Mouse (Mus musculus) neural tube, embryonic 14.5 days (tissue): ENCODE data around the gene Nhsl1. TPM values are rescaled to one million over a fixed set of nuclear protein-coding genes. Genes with fewer than 3 reads are reported as not detected.

Source experiments
- ATAC-seq: fragments of 200-750 bp; cut with Nextera tagmentation; 2 replicates; pipeline ENCODE4 v1.8.0; 2017; ENCODE audit warnings: low read depth, mild to moderate bottlenecking, moderate TSS enrichment, moderate library complexity
- H3K27ac ChIP-seq: fragments of 300-500 bp; sonication (generic); 2 replicates; pipeline ENCODE4 v1.5.1; 2014; ENCODE audit warnings: low read depth, mild to moderate bottlenecking, control low read depth, low read length, moderate library complexity, mixed read lengths
- H3K27me3 ChIP-seq: fragments of 300-500 bp; sonication (generic); 2 replicates; pipeline ENCODE4 v1.6.1; 2014; ENCODE audit warnings: low read length; ENCODE audit not compliant: control insufficient read depth, insufficient read depth
- H3K36me3 ChIP-seq: fragments of 300-500 bp; sonication (generic); 2 replicates; pipeline ENCODE4 v1.6.1; 2014; ENCODE audit warnings: low read length, mixed read lengths; ENCODE audit not compliant: control insufficient read depth, insufficient read depth
- H3K4me1 ChIP-seq: fragments of 300-500 bp; sonication (generic); 2 replicates; pipeline ENCODE4 v1.6.1; 2014; ENCODE audit warnings: low read length; ENCODE audit not compliant: control insufficient read depth, insufficient read depth
- H3K4me2 ChIP-seq: fragments of 300-500 bp; sonication (generic); 2 replicates; pipeline ENCODE4 v1.6.1; 2014; ENCODE audit warnings: mild to moderate bottlenecking, low read depth, low read length, control low read depth
- H3K4me3 ChIP-seq: fragments of 300-500 bp; sonication (generic); 2 replicates; pipeline ENCODE4 v1.5.1; 2014; ENCODE audit warnings: low read depth, low read length, control low read depth, mixed read lengths
- H3K9ac ChIP-seq: fragments of 300-500 bp; sonication (generic); replicated peaks from 2 replicates; pipeline ENCODE4 v1.6.1; 2014; ENCODE audit warnings: low read depth, mild to moderate bottlenecking, control low read depth, low read length, mixed read lengths
- H3K9me3 ChIP-seq: fragments of 300-500 bp; sonication (generic); 2 replicates; pipeline ENCODE4 v1.6.1; 2016; ENCODE audit warnings: low read length; ENCODE audit not compliant: control insufficient read depth
- WGBS: fragments of 180-500 bp; shearing (Covaris S2); extraction: QIAGEN DNeasy Blood & Tissue Kit; methylation state at CpG from one replicate; pipeline ENCODE4 v1.1.7; 2014; 5-methylcytosine and 5-hydroxymethylcytosine counted together
- polyA plus RNA-seq: library from polyadenylated mRNA; unstranded; fragments of >200 nt; fragmentation: Nextera tagmentation; extraction: Ambion mirVana; gene quantifications from 2 replicates; pipeline ENCODE4 v1.2.1, GENCODE M21; 2014

Nhsl1 gene
- polyA plus RNA-seq, 1 experiment from 2014 or later, result 21.0 TPM

DNA sequence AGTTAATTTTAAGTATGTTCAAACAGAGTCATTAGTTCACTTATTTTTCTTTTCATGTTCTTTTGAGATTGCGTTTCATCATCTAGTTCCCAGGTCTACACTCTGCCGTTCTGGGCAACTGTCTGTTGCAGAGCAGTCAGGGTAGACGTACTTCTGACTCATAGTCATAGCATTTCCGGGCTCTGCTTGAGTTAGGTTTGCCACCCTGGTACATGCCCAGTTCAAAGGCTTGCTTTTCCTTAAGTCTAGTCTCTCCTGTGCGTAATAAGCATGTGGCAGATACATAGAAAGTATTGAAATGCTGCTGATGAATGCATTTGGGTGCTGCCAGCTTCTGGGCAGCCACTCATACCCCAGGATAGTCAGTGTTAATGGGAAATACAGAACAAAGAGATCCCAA lies 152.9 kb downstream of the Nhsl1 start:
- Histone ChIP-seq H3K36me3 (peaks cover 4% of the 10 kb centered on the region; the same call in 1 of the 2 replicates), H3K4me3 (peak overlapping the region; percentile 40), H3K27me3 (no peaks in the 10 kb centered on the region), H3K9me3 (no peaks in the 10 kb centered on the region), H3K9ac (peak overlapping the region; percentile 32), H3K27ac (peak overlapping the region; percentile 93; the same call in 1 of the 2 replicates), H3K4me1 (peaks cover 31% of the 10 kb centered on the region), H3K4me2 (peak overlapping the region; percentile 70)
- WGBS, result 54% methylated on average over 5 of the region's 5 CpGs
- no peak for ATAC-seq

DNA sequence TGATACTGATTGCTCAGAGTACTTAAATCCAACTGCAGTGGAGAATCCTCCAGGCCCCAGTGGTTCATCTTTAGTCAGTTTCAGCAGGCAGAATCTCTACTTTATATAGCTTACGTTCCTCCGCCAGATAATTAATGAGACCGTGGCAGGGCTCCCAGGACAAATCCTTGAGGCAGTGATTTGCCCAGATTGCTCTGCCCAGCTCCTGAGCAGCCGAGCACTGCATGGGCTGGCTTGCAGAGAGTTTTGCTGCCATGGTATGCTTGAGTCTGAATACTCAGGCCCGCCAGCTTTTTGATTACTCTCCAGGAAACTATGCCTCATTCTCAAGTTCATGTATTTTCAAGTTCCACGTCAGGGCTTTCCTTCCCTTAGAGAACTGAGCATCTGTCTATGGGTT lies 156.3 kb downstream of the Nhsl1 start:
- Histone ChIP-seq H3K4me3 (no peak overlapping the region), H3K9ac (no peak overlapping the region), H3K9me3 (no peaks in the 10 kb centered on the region), H3K36me3 (peaks cover 4% of the 10 kb centered on the region; the same call in 1 of the 2 replicates), H3K4me1 (peaks cover 13% of the 10 kb centered on the region; the same call in 1 of the 2 replicates), H3K27me3 (no peaks in the 10 kb centered on the region), H3K27ac (no peak overlapping the region), H3K4me2 (no peak overlapping the region)
- peak; percentile 23; the same call in 1 of the 2 replicates for ATAC-seq
- whole genome bisulfite sequencing, result 39% methylated on average over 6 of the region's 6 CpGs

DNA sequence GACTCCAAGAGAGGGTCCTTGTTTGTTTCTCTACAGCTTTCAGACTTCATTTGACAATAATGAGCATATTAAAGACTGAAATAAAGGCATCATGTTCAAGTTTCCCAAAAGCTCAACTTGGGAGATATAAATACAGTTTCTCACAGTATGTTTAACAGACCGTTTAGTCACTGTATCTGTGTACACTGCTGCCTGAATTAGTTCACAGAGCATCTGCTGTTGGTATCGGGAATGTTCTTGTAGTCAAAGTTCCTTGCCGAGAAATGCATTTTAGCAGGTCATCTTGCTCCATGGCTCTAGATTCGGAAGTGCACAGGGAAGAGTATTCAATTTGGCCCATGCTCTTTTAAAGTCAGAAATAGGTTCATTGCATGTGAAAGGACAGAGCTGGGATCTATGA lies 159.5 kb downstream of the Nhsl1 start:
- WGBS, result 90% methylated on average over 4 of the region's 4 CpGs
- ATAC-seq, result no peak
- no peak overlapping the region for H3K4me3 ChIP-seq
- no peak overlapping the region for H3K4me2 ChIP-seq
- H3K9me3 ChIP-seq, result no peaks in the 10 kb centered on the region
- no peaks in the 10 kb centered on the region for H3K27me3 ChIP-seq
- H3K27ac ChIP-seq, result no peak overlapping the region
- peaks cover 9% of the 10 kb centered on the region for H3K4me1 ChIP-seq
- no peak overlapping the region for H3K9ac ChIP-seq
- peaks cover under 1% of the 10 kb centered on the region; the same call in 1 of the 2 replicates for H3K36me3 ChIP-seq

DNA sequence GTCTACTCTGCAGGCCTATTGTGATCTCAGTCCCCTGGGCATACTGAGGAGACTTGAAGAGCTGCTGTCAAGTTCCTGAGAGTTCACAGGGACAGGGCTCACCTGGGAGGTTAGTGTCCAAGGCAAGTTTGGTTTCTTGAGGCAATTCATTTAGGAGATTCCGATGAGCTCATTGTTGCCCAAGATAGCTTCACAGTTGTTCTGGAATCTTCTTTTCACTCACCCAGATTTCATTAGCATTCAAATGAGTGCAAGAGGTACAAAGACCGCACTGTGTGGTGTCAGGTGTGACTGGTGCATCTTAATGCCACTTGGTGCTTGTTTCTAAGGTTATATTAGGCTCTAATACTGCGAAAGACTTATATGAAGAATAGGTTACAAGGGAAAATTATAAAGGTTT lies 160.5 kb downstream of the Nhsl1 start:
- Histone ChIP-seq H3K4me3 (no peak overlapping the region), H3K27ac (no peak overlapping the region), H3K4me2 (no peak overlapping the region), H3K9me3 (no peaks in the 10 kb centered on the region; the same call in 1 of the 2 replicates), H3K36me3 (no peaks in the 10 kb centered on the region), H3K27me3 (no peaks in the 10 kb centered on the region), H3K9ac (no peak overlapping the region), H3K4me1 (peaks cover 12% of the 10 kb centered on the region)
- WGBS, result 83% methylated on average over 3 of the region's 3 CpGs
- no peak for ATAC-seq

DNA sequence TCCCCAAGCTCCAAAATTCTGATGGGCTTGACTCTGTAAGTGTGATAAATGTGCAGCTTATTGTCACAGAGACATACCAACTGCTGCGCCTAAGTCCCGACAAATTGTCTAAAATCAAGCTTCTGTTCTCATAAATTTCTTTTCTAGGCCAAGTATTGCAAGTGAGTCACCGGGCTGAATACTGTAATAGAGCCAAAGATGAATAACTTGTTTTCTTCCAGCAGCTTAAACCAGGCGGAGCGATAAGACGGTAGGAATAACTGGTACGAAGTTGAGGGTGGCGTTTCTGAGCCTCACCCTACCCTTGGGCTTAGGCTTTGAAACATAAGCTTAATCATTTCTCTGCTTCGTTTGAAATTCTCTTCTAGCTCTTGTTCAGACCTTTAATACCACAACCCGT lies 162.1 kb downstream of the Nhsl1 start:
- no peaks in the 10 kb centered on the region; the same call in 1 of the 2 replicates for H3K9me3 ChIP-seq
- ATAC-seq, result no peak
- no peak overlapping the region for H3K4me2 ChIP-seq
- H3K4me3 ChIP-seq, result no peak overlapping the region
- 88% methylated on average over 10 of the region's 10 CpGs for WGBS
- no peaks in the 10 kb centered on the region for H3K36me3 ChIP-seq
- H3K9ac ChIP-seq, result no peak overlapping the region
- peaks cover 12% of the 10 kb centered on the region for H3K4me1 ChIP-seq
- no peak overlapping the region for H3K27ac ChIP-seq
- H3K27me3 ChIP-seq, result no peaks in the 10 kb centered on the region

DNA sequence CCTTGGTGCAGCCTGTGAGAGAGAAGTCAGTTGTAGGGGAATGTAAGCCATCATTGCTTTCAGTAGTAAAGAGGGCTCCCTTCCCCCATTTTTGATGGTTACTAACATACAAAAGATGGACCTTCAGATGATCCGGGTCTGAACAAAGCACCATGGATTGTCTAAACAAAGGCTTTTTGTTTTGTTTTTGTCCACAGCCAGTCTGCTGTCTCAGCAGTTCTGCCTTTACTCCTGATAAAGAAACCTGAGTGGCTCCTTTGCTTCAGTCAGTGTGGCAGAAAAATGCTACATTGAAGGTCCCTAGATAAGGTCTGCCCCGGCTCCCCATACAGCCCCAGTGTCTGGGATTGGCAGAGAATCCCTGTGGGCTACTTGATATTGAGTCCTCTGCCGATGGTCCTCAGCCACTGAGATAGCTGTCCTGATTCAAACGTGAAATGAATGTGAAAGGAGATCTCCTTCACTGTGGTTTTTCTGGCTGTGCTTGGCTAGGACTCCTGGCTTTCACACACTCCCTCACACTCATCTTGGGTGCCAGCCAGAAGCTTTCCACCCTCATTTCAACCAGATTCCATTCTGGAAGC lies 163.9 kb downstream of the Nhsl1 start:
- peak; percentile 57 for ATAC-seq
- Histone ChIP-seq H3K4me1 (peaks cover 12% of the 10 kb centered on the region), H3K9ac (no peak overlapping the region), H3K36me3 (no peaks in the 10 kb centered on the region), H3K4me2 (peak overlapping the region; percentile 0; the same call in 1 of the 2 replicates), H3K27me3 (no peaks in the 10 kb centered on the region), H3K4me3 (no peak overlapping the region), H3K27ac (peak overlapping the region; percentile 77), H3K9me3 (no peaks in the 10 kb centered on the region; the same call in 1 of the 2 replicates)
- 8% methylated on average over 4 of the region's 4 CpGs for WGBS

DNA sequence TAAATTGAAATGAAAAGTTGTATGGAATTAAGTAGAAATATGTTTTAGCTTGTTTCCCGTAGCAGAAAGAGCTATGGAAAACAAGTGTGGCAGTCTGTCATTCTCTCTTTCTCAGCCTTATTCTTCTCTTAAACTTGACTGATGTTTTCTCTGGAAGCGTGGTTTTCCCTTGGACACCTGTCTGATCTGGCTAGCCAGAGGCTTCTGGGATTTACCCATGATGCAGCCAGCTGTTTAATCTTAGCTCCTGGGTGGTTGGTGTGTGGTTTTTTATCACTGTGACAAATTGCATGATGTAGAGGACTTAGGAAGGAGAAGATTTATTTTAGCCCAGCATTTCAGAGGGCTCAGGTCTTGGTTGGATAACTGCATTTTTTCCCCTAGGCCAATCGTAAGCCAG lies 164.9 kb downstream of the Nhsl1 start:
- Histone ChIP-seq H3K4me2 (no peak overlapping the region), H3K4me1 (peaks cover 14% of the 10 kb centered on the region), H3K9ac (no peak overlapping the region), H3K9me3 (no peaks in the 10 kb centered on the region; the same call in 1 of the 2 replicates), H3K27me3 (no peaks in the 10 kb centered on the region), H3K27ac (no peak overlapping the region), H3K4me3 (no peak overlapping the region), H3K36me3 (no peaks in the 10 kb centered on the region)
- ATAC-seq, result no peak
- 69% methylated on average over 3 of the region's 3 CpGs for WGBS

DNA sequence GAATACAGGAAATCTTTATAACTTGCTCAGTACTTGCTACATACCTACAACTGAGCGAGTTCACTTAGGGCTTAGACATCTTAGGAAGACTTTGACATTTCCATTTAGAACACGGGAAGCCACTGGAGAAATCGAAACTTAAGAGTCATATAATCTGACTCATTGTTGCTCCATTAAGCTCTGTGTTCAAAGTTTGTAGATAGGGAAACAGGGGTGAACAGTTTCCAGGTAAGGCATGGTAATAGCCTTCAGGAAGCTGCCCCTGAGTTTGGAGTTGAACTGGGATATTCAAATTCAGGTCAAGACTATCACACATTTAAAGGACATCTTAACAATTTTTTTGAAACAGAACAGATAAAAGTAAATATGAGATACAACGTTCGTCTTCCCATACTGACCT lies 165.9 kb downstream of the Nhsl1 start:
- 93% methylated on average over 5 of the region's 5 CpGs for WGBS
- H3K9ac ChIP-seq, result no peak overlapping the region
- H3K27me3 ChIP-seq, result no peaks in the 10 kb centered on the region
- no peaks in the 10 kb centered on the region for H3K36me3 ChIP-seq
- no peak for ATAC-seq
- H3K27ac ChIP-seq, result no peak overlapping the region
- no peak overlapping the region for H3K4me2 ChIP-seq
- no peak overlapping the region for H3K4me3 ChIP-seq
- H3K4me1 ChIP-seq, result peaks cover 14% of the 10 kb centered on the region
- H3K9me3 ChIP-seq, result no peaks in the 10 kb centered on the region; the same call in 1 of the 2 replicates

DNA sequence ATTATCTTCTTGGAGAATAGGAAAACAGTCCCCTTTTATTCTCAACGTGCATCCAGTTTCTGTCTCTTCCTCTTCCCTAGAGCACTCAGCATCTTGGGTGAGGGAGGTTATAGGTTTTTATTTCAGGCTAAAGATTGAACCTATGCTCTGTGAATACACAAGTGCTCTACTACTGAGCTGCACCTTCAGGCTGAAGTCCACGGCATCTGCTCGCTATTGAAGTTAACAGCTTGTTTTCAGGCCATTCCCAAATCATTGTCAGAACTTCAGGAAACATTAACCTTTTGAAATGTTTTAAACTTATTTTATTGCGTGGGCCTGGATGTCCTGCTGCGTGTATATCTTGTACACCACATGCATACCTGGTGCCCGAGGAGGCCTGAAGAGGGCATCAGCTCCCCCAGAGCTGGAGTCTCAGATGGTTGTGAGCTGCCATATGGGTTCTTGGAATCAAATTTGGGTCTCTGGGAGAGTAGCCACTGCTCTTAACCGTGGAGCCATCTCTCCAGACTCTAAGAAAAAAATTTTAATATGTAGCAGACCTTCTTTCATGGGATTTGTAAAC lies 169.5 kb downstream of the Nhsl1 start:
- H3K4me1 ChIP-seq, result peaks cover 5% of the 10 kb centered on the region; the same call in 1 of the 2 replicates
- no peaks in the 10 kb centered on the region for H3K36me3 ChIP-seq
- no peak overlapping the region for H3K9ac ChIP-seq
- H3K4me2 ChIP-seq, result no peak overlapping the region
- no peak for ATAC-seq
- no peak overlapping the region for H3K4me3 ChIP-seq
- H3K9me3 ChIP-seq, result no peaks in the 10 kb centered on the region; the same call in 1 of the 2 replicates
- 73% methylated on average over 7 of the region's 7 CpGs for WGBS
- no peak overlapping the region for H3K27ac ChIP-seq
- no peaks in the 10 kb centered on the region for H3K27me3 ChIP-seq
